13 mouse cellular contexts compared by ENCODE assay signal in the genomic region with DNA sequence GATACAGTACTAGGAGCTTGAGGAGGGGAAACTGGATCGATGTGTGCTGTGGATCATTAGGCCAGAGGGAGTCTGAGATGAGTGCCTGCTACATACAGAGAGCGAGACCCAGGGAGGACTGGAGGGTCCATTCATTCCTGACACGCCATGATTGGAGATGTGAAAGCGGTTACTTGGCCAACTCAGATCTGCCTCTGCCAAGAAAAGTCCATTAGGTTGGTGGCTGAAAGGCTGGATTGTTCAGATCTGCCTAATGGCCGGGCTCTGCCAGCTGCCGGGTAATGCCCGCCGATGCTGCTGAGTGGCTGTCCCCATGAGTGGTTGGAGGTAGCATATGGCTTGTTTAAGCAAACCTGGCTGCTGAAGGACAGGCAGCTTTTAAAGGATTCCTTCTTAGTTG. TPM values are rescaled to one million over a fixed set of nuclear protein-coding genes. Genes with fewer than 3 reads are reported as not detected.
DNase-seq lines count a peak whose midpoint lies in the region; ATAC-seq lines count a peak whose summit lies in the region.
"Had no signal": no experiment of that assay in that cellular context is flagged by ENCODE, and none has a peak within 500 bp of the region (broad histone marks: within the 10 kb centered on the region; RNA-seq: fewer than 3 reads in every experiment).

No protein-coding gene starts in this region.

- intact Hi-C loops in left cerebral cortex, postnatal 14 days (cut with DNase I): no loop called here

- no peaks in the 10 kb centered on the region for H3K36me3 ChIP-seq in embryonic facial prominence, embryonic 14.5 days (ENCODE audit: control insufficient read depth, insufficient read depth, low read length)
- H3K36me3 ChIP-seq in embryonic facial prominence, embryonic 10.5 days (replicated peaks): peaks cover 24% of the 10 kb centered on the region
- H3K36me3 ChIP-seq: limb, embryonic 10.5 days; stomach, embryonic 15.5 days had no signal

- H3K4me3 ChIP-seq in embryonic facial prominence, embryonic 14.5 days (ENCODE audit: low read depth, low read length): no peak overlapping the region
- H3K4me3 ChIP-seq in embryonic facial prominence, embryonic 10.5 days: no peak overlapping the region
- H3K4me3 ChIP-seq: limb, embryonic 10.5 days; stomach, embryonic 15.5 days had no signal

- peak; percentile 34; the same call in 1 of the 2 replicates for ATAC-seq in embryonic facial prominence, embryonic 14.5 days (ENCODE audit: low read depth)

- no peak overlapping the region for H3K9ac ChIP-seq in embryonic facial prominence, embryonic 14.5 days (ENCODE audit: low read depth, low read length)
- H3K9ac ChIP-seq: stomach, embryonic 15.5 days had no signal

- no peaks in the 10 kb centered on the region for H3K9me3 ChIP-seq in embryonic facial prominence, embryonic 14.5 days (ENCODE audit: control insufficient read depth, low read length)
- H3K9me3 ChIP-seq in embryonic facial prominence, embryonic 10.5 days: no peaks in the 10 kb centered on the region
- H3K9me3 ChIP-seq: limb, embryonic 10.5 days; stomach, embryonic 15.5 days had no signal

- H3K27ac ChIP-seq in embryonic facial prominence, embryonic 14.5 days (replicated peaks; ENCODE audit: low read depth, low read length): no peak overlapping the region
- no peak overlapping the region for H3K27ac ChIP-seq in embryonic facial prominence, embryonic 10.5 days (replicated peaks)
- H3K27ac ChIP-seq: limb, embryonic 10.5 days; stomach, embryonic 15.5 days had no signal

- peak; percentile 24 for DNase-seq in embryonic facial prominence, embryonic 14.5 days (ENCODE audit: low spot score)
- no peak for DNase-seq in embryonic facial prominence, embryonic 10.5 days (ENCODE audit: low spot score)
- peak; percentile 48 for DNase-seq in MN1 (ENCODE audit: low spot score)
- DNase-seq in frontal cortex, postnatal 10 days (ENCODE audit: low spot score in 2 of 2): peak; percentile 62 to 64
- DNase-seq in left cerebral cortex, postnatal 14 days (ENCODE audit: low spot score in 2 of 2): peak; percentile 52 to 76
- no peak for DNase-seq in urinary bladder, postnatal 14 days (ENCODE audit: low spot score)
- no peak for DNase-seq in gastrocnemius, adult 8-10 months (ENCODE audit: low spot score in 2 of 2)
- DNase-seq in yolk sac, embryonic 10.5 days (ENCODE audit: low spot score): no peak
- DNase-seq: kidney, adult 8-10 months; lung, postnatal 10 days had no signal

- H3K27me3 ChIP-seq in embryonic facial prominence, embryonic 14.5 days (replicated peaks; ENCODE audit: control insufficient read depth, insufficient read depth, low read length): no peaks in the 10 kb centered on the region
- no peaks in the 10 kb centered on the region for H3K27me3 ChIP-seq in embryonic facial prominence, embryonic 10.5 days (replicated peaks; ENCODE audit: low read depth, poor library complexity, severe bottlenecking)
- H3K27me3 ChIP-seq: stomach, embryonic 15.5 days had no signal

- no peak overlapping the region for H3K4me2 ChIP-seq in embryonic facial prominence, embryonic 14.5 days (ENCODE audit: low read depth, low read length)
- H3K4me2 ChIP-seq: stomach, embryonic 15.5 days had no signal

- H3K4me1 ChIP-seq in embryonic facial prominence, embryonic 14.5 days (ENCODE audit: control insufficient read depth, insufficient read depth, low read length): peaks cover 11% of the 10 kb centered on the region
- H3K4me1 ChIP-seq in embryonic facial prominence, embryonic 10.5 days: peaks cover 59% of the 10 kb centered on the region

- 83% methylated on average over 8 of the region's 8 CpGs for WGBS in embryonic facial prominence, embryonic 14.5 days
- WGBS in embryonic facial prominence, embryonic 10.5 days: 92% methylated on average over 8 of the region's 8 CpGs

RNA-seq across cellular contexts. Expression of a gene that starts 12.4 kb away (rescaled TPM):
- 16.3 and 17.9 TPM in 2 replicates for polyA plus RNA-seq in embryonic facial prominence, embryonic 14.5 days (2014; fragmentation: Nextera tagmentation; extraction: Ambion mirVana)
- polyA plus RNA-seq in embryonic facial prominence, embryonic 10.5 days (2016; fragmentation: Nextera tagmentation; extraction: Ambion mirVana): 20.0 and 20.9 TPM in 2 replicates
- 10 to 100 TPM; 78.6 to 89.5 TPM for total RNA-seq in left cerebral cortex, postnatal 14 days (2021)
- total RNA-seq in gastrocnemius, adult 8-10 months (2022): 1 to 10 TPM; 1.1 to 3.1 (median 2.3) TPM
- polyA plus RNA-seq: C2C12 had no signal

Comparison
In these comparisons a context has a peak if more than half of its experiments do, and no peak if none do; other contexts are left out.
1. DNase-seq: peak in embryonic facial prominence, embryonic 14.5 days (single experiment), MN1 (single experiment), frontal cortex, postnatal 10 days (2 of 2) and left cerebral cortex, postnatal 14 days (2 of 2); none in embryonic facial prominence, embryonic 10.5 days (single experiment), urinary bladder, postnatal 14 days (single experiment), gastrocnemius, adult 8-10 months (0 of 2) and yolk sac, embryonic 10.5 days (single experiment).
2. RNA of a gene that starts 12.4 kb away (total RNA-seq): 78.6 to 89.5 TPM in left cerebral cortex, postnatal 14 days; 1.1 to 3.1 TPM in gastrocnemius, adult 8-10 months; every median in the first group is over 10 times any median in the second.